Mouse (Mus musculus): ENCODE measurements at regions not wholly inside any gene's neighbourhood (a gene's known extent, or its start where the extent isn't known, plus 50 kb on each side); places are given as distances from the start of the nearest gene placed in this dataset.

DNA sequence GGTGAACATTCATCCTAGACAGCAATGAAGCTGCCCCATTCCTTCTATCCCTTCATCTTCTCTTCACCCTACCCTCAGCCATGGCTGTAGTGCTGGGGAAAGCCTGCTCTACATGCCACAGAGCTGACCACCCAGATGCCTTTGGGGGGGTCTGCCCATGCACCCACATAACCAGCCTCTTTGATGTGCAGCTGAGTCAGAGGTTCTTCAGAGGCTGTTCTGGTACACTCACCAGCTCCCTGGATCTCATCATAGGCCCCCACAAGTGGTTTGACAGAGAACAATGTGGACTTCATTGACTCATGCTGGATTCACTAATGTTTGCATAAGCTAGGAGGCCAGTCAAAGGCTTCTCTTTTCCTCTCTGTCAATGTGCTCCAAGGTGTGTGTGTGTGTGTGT lies 162.4 kb downstream of the Snx13 start:
- no peak overlapping the region for H3K4me3 ChIP-seq (ENCODE audit: control insufficient read depth in 1 of 2, insufficient read depth in 1 of 2, low read depth in 2 of 2, low read length in 2 of 2)
- H3K36me3 ChIP-seq (ENCODE audit: control insufficient read depth in 1 of 2, insufficient read depth in 2 of 2, low read length in 2 of 2), result no peaks in the 10 kb centered on the region
- H3K79me2 ChIP-seq (ENCODE audit: control insufficient read depth, insufficient read depth, low read length, poor library complexity), result no peaks in the 10 kb centered on the region
- no peak overlapping the region for H3K9ac ChIP-seq (ENCODE audit: control insufficient read depth, low read depth, low read length, poor library complexity, severe bottlenecking)
- H3K4me1 ChIP-seq (ENCODE audit: control insufficient read depth in 1 of 2, insufficient read depth in 2 of 2, low read length in 2 of 2), result no peaks in the 10 kb centered on the region
- no peaks in the 10 kb centered on the region for H3K27me3 ChIP-seq (ENCODE audit: control insufficient read depth in 1 of 2, insufficient read depth in 2 of 2, low read length in 2 of 2)
- no peaks in the 10 kb centered on the region for H3K9me3 ChIP-seq (replicated peaks; ENCODE audit: insufficient read depth, low read length)
- H3K27ac ChIP-seq (ENCODE audit: control insufficient read depth, low read depth, low read length), result no peak overlapping the region
- TF ChIP-seq EP300 (IDR thresholded peaks at IDR 0.05; ENCODE audit: low read depth in 1 of 2, low read length in 2 of 2) (no peak), SIN3A (IDR thresholded peaks at IDR 0.05; ENCODE audit: low read length) (no peak), GABPA (IDR thresholded peaks at IDR 0.05; ENCODE audit: low read depth, low read length) (no peak), MEF2A (IDR thresholded peaks at IDR 0.05; ENCODE audit: extremely low read depth, insufficient replicate concordance, low read depth, low read length, poor library complexity, severe bottlenecking) (no peak), NRF1 (IDR thresholded peaks at IDR 0.05; ENCODE audit: insufficient read depth, low read depth, low read length, poor library complexity, severe bottlenecking) (no peak), TBP (IDR thresholded peaks at IDR 0.05; ENCODE audit: low read depth, low read length) (no peak), POLR2AphosphoS2 (IDR thresholded peaks at IDR 0.05; ENCODE audit: low read length) (no peak), CHD2 (IDR thresholded peaks at IDR 0.05; ENCODE audit: low read length) (no peak), USF1 (IDR thresholded peaks at IDR 0.05; ENCODE audit: low read depth, low read length) (no peak), ETS1 (IDR thresholded peaks at IDR 0.05; ENCODE audit: low read depth, low read length) (no peak), POLR2A (IDR thresholded peaks at IDR 0.05; ENCODE audit: control insufficient read depth in 1 of 2, insufficient read depth in 1 of 2, low read depth in 1 of 2, low read length in 2 of 2, poor library complexity in 1 of 2) (no peak), MYC (IDR thresholded peaks at IDR 0.05; ENCODE audit: low read depth, low read length) (no peak), E2F4 (IDR thresholded peaks at IDR 0.05; ENCODE audit: borderline replicate concordance, low read depth, low read length) (no peak), UBTF (IDR thresholded peaks at IDR 0.05; ENCODE audit: borderline replicate concordance, insufficient read depth, low read depth, low read length) (no peak), TAL1 (IDR thresholded peaks at IDR 0.05; ENCODE audit: low read length) (no peak), MYB (IDR thresholded peaks at IDR 0.05; ENCODE audit: low read depth, low read length) (no peak), HCFC1 (IDR thresholded peaks at IDR 0.05; ENCODE audit: low read depth, low read length) (no peak), RAD21 (IDR thresholded peaks at IDR 0.05; ENCODE audit: low read depth, low read length) (no peak)
- no peak for DNase-seq (ENCODE audit: low read depth, low spot score)

GRCm38 (mm10) chr12:35207605-35208004 lies 160.6 kb downstream of the Snx13 start:
- DNase-seq (ENCODE audit: low read depth, low spot score), result no peak
- Histone ChIP-seq H3K9me3 (replicated peaks; ENCODE audit: insufficient read depth, low read length) (no peaks in the 10 kb centered on the region), H3K9ac (ENCODE audit: control insufficient read depth, low read depth, low read length, poor library complexity, severe bottlenecking) (no peak overlapping the region), H3K36me3 (ENCODE audit: control insufficient read depth in 1 of 2, insufficient read depth in 2 of 2, low read length in 2 of 2) (no peaks in the 10 kb centered on the region), H3K4me1 (ENCODE audit: control insufficient read depth in 1 of 2, insufficient read depth in 2 of 2, low read length in 2 of 2) (no peaks in the 10 kb centered on the region), H3K79me2 (ENCODE audit: control insufficient read depth, insufficient read depth, low read length, poor library complexity) (no peaks in the 10 kb centered on the region), H3K27ac (ENCODE audit: control insufficient read depth, low read depth, low read length) (no peak overlapping the region), H3K4me3 (ENCODE audit: control insufficient read depth in 1 of 2, insufficient read depth in 1 of 2, low read depth in 2 of 2, low read length in 2 of 2) (no peak overlapping the region), H3K27me3 (ENCODE audit: control insufficient read depth in 1 of 2, insufficient read depth in 2 of 2, low read length in 2 of 2) (no peaks in the 10 kb centered on the region)
- no peak for TF ChIP-seq E2F4 (IDR thresholded peaks at IDR 0.05; ENCODE audit: borderline replicate concordance, low read depth, low read length)
- no peak for TF ChIP-seq BHLHE40 (IDR thresholded peaks at IDR 0.05; ENCODE audit: borderline replicate concordance, low read depth, low read length)
- TF ChIP-seq GABPA (IDR thresholded peaks at IDR 0.05; ENCODE audit: low read depth, low read length), result no peak
